Mouse (Mus musculus) intestine, postnatal 0 days (tissue): ENCODE data around the gene Ifrd2. TPM values are rescaled to one million over a fixed set of nuclear protein-coding genes. Genes with fewer than 3 reads are reported as not detected.
"Not testable (repeated sequence)": the region's sequence is repeated elsewhere in the genome, so short reads cannot be mapped to it uniquely, and the experiment has no call there.

Source experiments
- ATAC-seq: fragments of 200-750 bp; cut with Nextera tagmentation; 2 replicates; pipeline ENCODE4 v1.8.0; 2017; ENCODE audit warnings: mild to moderate bottlenecking, moderate TSS enrichment, moderate library complexity
- H3K27ac ChIP-seq: fragments of 300-500 bp; sonication (generic); 2 replicates; pipeline ENCODE4 v1.5.1; 2014; ENCODE audit warnings: mild to moderate bottlenecking, low read depth, low read length, moderate library complexity
- H3K27me3 ChIP-seq: fragments of 300-500 bp; sonication (generic); replicated peaks from 2 replicates; pipeline ENCODE4 v1.6.1; 2014; ENCODE audit warnings: low read length, mixed read lengths; ENCODE audit not compliant: control insufficient read depth, insufficient read depth
- H3K36me3 ChIP-seq: fragments of 300-500 bp; sonication (generic); 2 replicates; pipeline ENCODE4 v1.6.1; 2014; ENCODE audit warnings: mild to moderate bottlenecking, moderate library complexity; ENCODE audit not compliant: control insufficient read depth, insufficient read depth
- H3K4me1 ChIP-seq: fragments of 300-500 bp; sonication (generic); replicated peaks from 2 replicates; pipeline ENCODE4 v1.6.1; 2014; ENCODE audit warnings: antibody characterized with exemption, low read length, mixed read lengths; ENCODE audit not compliant: control insufficient read depth, insufficient read depth
- H3K4me2 ChIP-seq: fragments of 300-500 bp; sonication (generic); replicated peaks from 2 replicates; pipeline ENCODE4 v1.6.1; 2014; ENCODE audit warnings: low read depth, mild to moderate bottlenecking, moderate library complexity
- H3K4me3 ChIP-seq: fragments of 300-500 bp; sonication (generic); 2 replicates; pipeline ENCODE4 v1.5.1; 2014; ENCODE audit warnings: low read depth, low read length
- H3K9ac ChIP-seq: fragments of 300-500 bp; sonication (generic); 2 replicates; pipeline ENCODE4 v1.6.1; 2014; ENCODE audit warnings: mild to moderate bottlenecking, low read depth, low read length
- H3K9me3 ChIP-seq: fragments of 300-500 bp; sonication (generic); 2 replicates; pipeline ENCODE4 v1.6.1; 2016; ENCODE audit warnings: mixed run types; ENCODE audit not compliant: control insufficient read depth
- CTCF ChIP-seq: sonication (generic); IDR thresholded peaks from 2 replicates; pipeline ENCODE4 v1.5.1; 2016; ENCODE audit warnings: low read depth, mild to moderate bottlenecking, control low read depth, antibody characterized with exemption, moderate library complexity
- WGBS: fragments of 180-500 bp; shearing (Covaris S2); extraction: QIAGEN DNeasy Blood & Tissue Kit; methylation state at CpG from one replicate; pipeline ENCODE4 v1.1.7; 2014; 5-methylcytosine and 5-hydroxymethylcytosine counted together
- polyA plus RNA-seq: library from polyadenylated mRNA; unstranded; fragments of >200 nt; fragmentation: Nextera tagmentation; extraction: Ambion mirVana; gene quantifications from 2 replicates; pipeline ENCODE4 v1.2.1, GENCODE M21; 2015

Ifrd2 gene
- polyA plus RNA-seq, 1 experiment from 2014 or later = 36.9 TPM

DNA sequence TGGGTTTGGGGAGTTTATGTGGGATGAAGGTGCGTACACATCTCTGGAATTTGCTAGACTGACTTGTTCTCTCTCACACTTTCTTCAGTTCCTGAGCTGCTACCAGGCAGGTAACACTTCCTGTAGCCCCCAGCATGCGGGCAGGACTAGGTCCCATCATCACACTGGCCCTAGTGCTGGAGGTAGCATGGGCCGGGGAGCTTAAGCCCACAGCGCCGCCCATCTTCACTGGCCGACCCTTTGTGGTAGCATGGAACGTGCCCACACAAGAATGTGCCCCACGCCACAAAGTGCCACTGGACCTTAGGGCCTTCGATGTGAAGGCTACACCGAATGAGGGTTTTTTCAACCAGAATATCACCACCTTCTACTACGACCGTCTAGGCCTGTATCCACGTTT, 17.4 kb upstream of the Ifrd2 start:
- Histone ChIP-seq H3K27me3 (no peaks in the 10 kb centered on the region), H3K4me3 (peak overlapping the region; percentile 72), H3K4me2 (peak overlapping the region; percentile 81), H3K27ac (peak overlapping the region; percentile 84), H3K9ac (peak overlapping the region; percentile 72), H3K4me1 (peaks cover 15% of the 10 kb centered on the region), H3K36me3 (peaks cover 24% of the 10 kb centered on the region; the same call in 1 of the 2 replicates), H3K9me3 (no peaks in the 10 kb centered on the region)
- 29% methylated on average over 13 of the region's 13 CpGs for WGBS
- TF ChIP-seq CTCF = no peak
- no peak for ATAC-seq

DNA sequence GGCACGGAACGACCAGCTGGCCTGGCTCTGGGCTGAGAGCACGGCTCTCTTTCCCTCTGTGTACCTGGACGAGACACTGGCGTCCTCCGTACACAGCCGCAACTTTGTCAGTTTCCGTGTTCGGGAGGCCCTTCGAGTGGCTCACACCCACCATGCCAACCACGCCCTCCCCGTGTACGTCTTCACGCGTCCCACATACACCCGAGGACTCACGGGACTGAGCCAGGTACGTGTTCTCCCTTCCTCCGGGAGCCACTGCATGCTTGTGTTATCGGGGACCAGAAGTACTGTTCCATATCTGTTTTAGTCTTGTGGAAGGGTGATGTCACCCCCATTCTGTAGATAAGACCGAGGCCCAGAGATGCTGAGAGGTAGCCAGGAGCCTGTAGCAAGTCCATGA, 16.6 kb upstream of the Ifrd2 start:
- peak overlapping the region; percentile 81 for H3K4me2 ChIP-seq
- peak; percentile 27 for ATAC-seq
- peaks cover 24% of the 10 kb centered on the region; the same call in 1 of the 2 replicates for H3K36me3 ChIP-seq
- no peak for TF ChIP-seq CTCF
- peak overlapping the region; percentile 72 for H3K9ac ChIP-seq
- H3K4me3 ChIP-seq = peak overlapping the region; percentile 72; the same call in 1 of the 2 replicates
- H3K9me3 ChIP-seq = no peaks in the 10 kb centered on the region
- no peaks in the 10 kb centered on the region for H3K27me3 ChIP-seq
- WGBS = 49% methylated on average over 21 of the region's 21 CpGs
- H3K4me1 ChIP-seq = peaks cover 15% of the 10 kb centered on the region
- peak overlapping the region; percentile 84 for H3K27ac ChIP-seq

DNA sequence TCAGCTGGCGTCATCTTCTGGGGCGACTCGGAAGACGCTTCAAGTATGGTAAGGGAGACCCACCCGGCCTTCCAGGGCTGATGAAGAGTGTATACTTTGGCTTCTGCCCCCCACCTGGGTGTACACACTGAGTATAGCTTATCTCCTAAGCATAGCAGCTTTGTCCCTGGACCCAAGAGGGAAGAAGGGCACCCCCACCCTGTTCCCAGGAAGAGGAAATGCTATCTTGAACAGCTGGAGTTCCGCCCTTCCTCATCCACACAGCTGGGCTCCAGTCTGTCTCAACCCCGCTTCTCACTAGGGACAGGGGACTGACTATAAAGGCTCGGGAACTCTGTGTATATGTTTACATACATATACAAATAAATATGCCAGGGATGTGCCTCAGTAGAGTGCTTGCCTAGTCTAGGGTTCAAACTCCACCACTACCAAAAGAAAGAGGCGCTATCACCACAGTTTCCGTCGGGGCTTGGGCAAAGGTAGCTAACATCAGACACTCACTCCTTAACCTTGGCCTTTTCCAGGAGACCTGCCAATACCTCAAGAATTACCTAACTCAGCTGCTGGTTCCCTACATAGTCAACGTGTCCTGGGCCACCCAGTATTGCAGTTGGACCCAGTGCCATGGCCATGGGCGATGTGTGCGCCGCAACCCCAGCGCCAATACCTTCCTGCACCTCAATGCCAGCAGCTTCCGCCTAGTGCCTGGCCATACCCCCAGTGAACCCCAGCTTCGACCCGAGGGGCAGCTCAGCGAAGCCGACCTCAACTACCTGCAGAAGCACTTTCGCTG, 15.7 kb upstream of the Ifrd2 start:
- H3K9ac ChIP-seq = peak overlapping the region; percentile 22; the same call in 1 of the 2 replicates
- H3K4me2 ChIP-seq = peak overlapping the region; percentile 81
- 0 out of 2 replicates have a peak overlapping the region, but pooled peaks have one; percentile 72 for H3K4me3 ChIP-seq
- peak overlapping the region; percentile 84 for H3K27ac ChIP-seq
- ATAC-seq = peak; percentile 1; the same call in 1 of the 2 replicates
- TF ChIP-seq CTCF = no peak
- no peaks in the 10 kb centered on the region for H3K9me3 ChIP-seq
- 68% methylated on average over 22 of the region's 22 CpGs for WGBS
- H3K36me3 ChIP-seq = peaks cover 24% of the 10 kb centered on the region; the same call in 1 of the 2 replicates
- no peaks in the 10 kb centered on the region for H3K27me3 ChIP-seq
- peaks cover 16% of the 10 kb centered on the region for H3K4me1 ChIP-seq

DNA sequence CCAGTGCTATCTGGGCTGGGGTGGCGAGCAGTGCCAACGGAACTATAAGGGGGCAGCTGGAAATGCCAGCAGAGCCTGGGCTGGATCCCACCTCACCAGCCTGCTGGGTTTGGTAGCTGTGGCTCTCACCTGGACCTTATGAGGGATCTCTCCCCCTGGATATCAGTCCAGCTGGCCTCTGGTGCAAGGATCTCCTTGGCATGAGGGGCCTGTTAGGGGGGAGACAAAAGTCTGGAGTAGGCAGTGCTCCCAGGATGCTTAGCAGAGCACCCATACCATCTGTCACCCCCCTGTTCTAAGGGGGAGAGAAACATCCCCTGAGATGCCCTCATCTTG, 15.1 kb upstream of the Ifrd2 start:
- ATAC-seq = no peak
- Histone ChIP-seq H3K36me3 (peaks cover 24% of the 10 kb centered on the region; the same call in 1 of the 2 replicates), H3K27ac (peak overlapping the region; percentile 84), H3K4me2 (peak overlapping the region; percentile 81; the same call in 1 of the 2 replicates), H3K4me3 (no peak overlapping the region), H3K4me1 (peaks cover 16% of the 10 kb centered on the region), H3K27me3 (no peaks in the 10 kb centered on the region), H3K9me3 (no peaks in the 10 kb centered on the region), H3K9ac (no peak overlapping the region)
- 93% methylated on average over 2 of the region's 2 CpGs for WGBS
- TF ChIP-seq CTCF = no peak

DNA sequence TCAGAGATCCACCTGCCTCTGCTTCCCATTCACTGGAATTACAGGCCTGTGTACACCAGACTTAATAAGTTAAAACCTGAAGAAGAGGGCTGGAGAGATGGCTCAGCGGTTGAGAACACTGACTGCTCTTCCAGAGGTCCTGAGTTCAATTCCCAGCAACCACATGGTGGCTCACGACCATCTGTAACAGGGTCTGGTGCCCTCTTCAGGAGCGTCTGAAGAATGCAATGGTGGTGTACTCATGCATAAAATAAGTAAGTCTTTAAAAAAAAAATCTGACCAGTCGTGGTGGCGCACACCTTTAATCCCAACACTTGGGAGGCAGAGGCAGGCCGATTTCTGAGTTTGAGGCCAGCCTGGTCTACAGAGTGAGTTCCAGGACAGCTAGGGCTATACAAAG, 13.7 kb upstream of the Ifrd2 start:
- peak; percentile 42 for TF ChIP-seq CTCF
- H3K9me3 ChIP-seq, H3K27me3 ChIP-seq, ATAC-seq, H3K27ac ChIP-seq, H3K4me3 ChIP-seq, H3K9ac ChIP-seq, H3K4me2 ChIP-seq: not testable (repeated sequence)
- Histone ChIP-seq H3K4me1 (peaks cover 13% of the 10 kb centered on the region), H3K36me3 (peaks cover 24% of the 10 kb centered on the region; the same call in 1 of the 2 replicates)
- 81% methylated on average over 6 of the region's 6 CpGs for whole genome bisulfite sequencing

DNA sequence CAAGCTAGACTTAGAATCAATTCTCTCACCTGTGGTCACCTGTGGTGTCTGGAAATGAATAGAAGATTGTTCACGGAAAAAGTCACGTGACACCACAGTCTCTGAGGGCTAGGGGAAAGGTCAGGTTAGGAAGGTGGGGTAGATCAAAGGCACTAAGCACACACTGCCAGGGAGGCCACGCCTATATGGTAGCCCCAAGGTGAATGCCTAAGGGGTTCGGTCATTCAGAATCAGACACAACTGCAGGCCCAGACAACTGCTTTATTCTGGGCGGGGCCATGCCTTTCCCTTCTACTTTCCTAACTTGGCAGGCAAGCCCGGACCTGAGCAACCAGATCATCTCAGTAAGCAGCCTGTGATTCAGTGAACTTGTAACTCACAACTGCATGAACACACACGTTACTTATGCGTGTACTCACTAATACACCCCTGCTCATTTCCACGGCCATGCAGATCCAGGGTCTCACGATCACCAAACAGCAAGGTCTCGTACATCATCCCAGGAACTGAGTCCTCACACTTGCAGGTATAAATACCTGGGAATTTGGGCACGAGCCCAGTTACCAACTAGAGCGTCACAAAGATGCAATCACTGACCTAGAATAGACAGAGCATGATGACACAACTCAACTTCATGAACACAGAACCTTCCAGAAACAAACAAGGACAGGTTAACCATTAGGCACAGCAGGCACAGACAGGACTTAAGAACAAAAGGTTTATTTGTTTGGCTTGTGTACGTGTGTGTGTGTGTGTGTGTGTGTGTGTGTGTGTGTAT, 11.7 kb upstream of the Ifrd2 start:
- peaks cover 24% of the 10 kb centered on the region; the same call in 1 of the 2 replicates for H3K36me3 ChIP-seq
- no peaks in the 10 kb centered on the region for H3K9me3 ChIP-seq
- peak; percentile 77 for ATAC-seq
- H3K27ac ChIP-seq = peak overlapping the region; percentile 55
- no peak overlapping the region for H3K4me3 ChIP-seq
- WGBS = 43% methylated on average over 14 of the region's 14 CpGs
- no peak for TF ChIP-seq CTCF
- peaks cover 11% of the 10 kb centered on the region for H3K4me1 ChIP-seq
- H3K4me2 ChIP-seq = peak overlapping the region; percentile 59; the same call in 1 of the 2 replicates
- H3K27me3 ChIP-seq = no peaks in the 10 kb centered on the region
- no peak overlapping the region for H3K9ac ChIP-seq
